ENCODE assay signal across 26 mouse cellular contexts in genomic region chr10:50690324-50690723, GRCm38 (mm10).
"Had no signal": no experiment of that assay in that cellular context is flagged by ENCODE, and none has a peak within 500 bp of the region (broad histone marks: within the 10 kb centered on the region; RNA-seq: fewer than 3 reads in every experiment).

No protein-coding gene starts in this region.

- H3K4me3 ChIP-seq: gastrocnemius, adult 2 months; heart, embryonic 10.5 days; heart, embryonic 12.5 days; hindbrain, embryonic 10.5 days; hindbrain, embryonic 12.5 days; intestine, embryonic 15.5 days; layer of hippocampus, adult 2 months; left cerebral cortex, adult 2 months; limb, embryonic 10.5 days; limb, embryonic 12.5 days; liver, embryonic 13.5 days had no signal

- H3K9me3 ChIP-seq: heart, embryonic 10.5 days; heart, embryonic 12.5 days; hindbrain, embryonic 10.5 days; hindbrain, embryonic 12.5 days; intestine, embryonic 15.5 days; limb, embryonic 10.5 days; limb, embryonic 12.5 days; liver, embryonic 13.5 days had no signal

- H3K27me3 ChIP-seq: heart, embryonic 12.5 days; hindbrain, embryonic 12.5 days; intestine, embryonic 15.5 days; limb, embryonic 12.5 days; liver, embryonic 13.5 days had no signal

- H3K36me3 ChIP-seq: hindbrain, embryonic 12.5 days; intestine, embryonic 15.5 days had no signal

- H3K4me1 ChIP-seq: heart, embryonic 10.5 days; heart, embryonic 12.5 days; hindbrain, embryonic 10.5 days; hindbrain, embryonic 12.5 days; intestine, embryonic 15.5 days; limb, embryonic 10.5 days; limb, embryonic 12.5 days; liver, embryonic 13.5 days had no signal

- DNase-seq: gastrocnemius, adult 2 months; gastrocnemius, postnatal 14 days; gastrocnemius, postnatal 36 days; heart, adult 18-20 months; heart, postnatal 10 days; heart, postnatal 4 days; kidney, adult 18-20 months; kidney, adult 8-10 months; kidney, postnatal 10 days; kidney, postnatal 25 days; kidney, postnatal 4 days; liver; liver, embryonic 13.5 days had no signal

- H3K27ac ChIP-seq: gastrocnemius, adult 2 months; heart, embryonic 10.5 days; hindbrain, embryonic 10.5 days; hindbrain, embryonic 12.5 days; hindbrain, embryonic 14.5 days; intestine, embryonic 15.5 days; layer of hippocampus, adult 2 months; left cerebral cortex, adult 2 months; limb, embryonic 10.5 days; limb, embryonic 12.5 days; liver, embryonic 13.5 days had no signal

- ATAC-seq: hindbrain, embryonic 16.5 days; inflammation-experienced regulatory T-cells, adult 6 months; intestine, embryonic 15.5 days; intestine, postnatal 0 days had no signal

- H3K4me2 ChIP-seq: heart, embryonic 12.5 days; hindbrain, embryonic 12.5 days; hindbrain, embryonic 14.5 days; intestine, embryonic 15.5 days; limb, embryonic 12.5 days; liver, embryonic 13.5 days had no signal

- H3K9ac ChIP-seq: heart, embryonic 12.5 days; hindbrain, embryonic 12.5 days; hindbrain, embryonic 14.5 days; intestine, embryonic 15.5 days; limb, embryonic 12.5 days; liver, embryonic 13.5 days had no signal
